Mouse (Mus musculus): ENCODE measurements around the gene Myh7. TPM values are rescaled to one million over a fixed set of nuclear protein-coding genes. Genes with fewer than 3 reads are reported as not detected.

Gene Myh7
- 0.63 and 0.85 TPM in 2 replicates for polyA plus RNA-seq (2012; rRNA removed)

GRCm38 (mm10) chr14:54994136-54994868 is at the start of gene Myh7:
Gene Myh7, minus strand, starts transcription at chr14:54994626.

GRCm38 (mm10) chr14:55014991-55015766 is 20.8 kb upstream of the Myh7 start, which contains the start of gene Ngdn:
Gene Ngdn, plus strand, starts transcription at chr14:55015454.

GRCm38 (mm10) chr14:54976633-54977032 is 17.8 kb downstream of the Myh7 start, which contains the start of gene Gm17428:
Gene Gm17428, plus strand, starts transcription at chr14:54976933.

GRCm38 (mm10) chr14:54966320-54966977 is 28.0 kb downstream of the Myh7 start, which contains the start of gene Myh6:
Gene Myh6, minus strand, starts transcription at chr14:54966927.

GRCm38 (mm10) chr14:54935904-54936830 is 58.3 kb downstream of the Myh7 start, which contains the start of gene Cmtm5:
Gene Cmtm5, plus strand, starts transcription at chr14:54936261.

GRCm38 (mm10) chr14:54932645-54933150 is 61.7 kb downstream of the Myh7 start, which contains the start of gene Il25:
Gene Il25, plus strand, starts transcription at chr14:54932695.

GRCm38 (mm10) chr14:54925349-54926342 is 68.8 kb downstream of the Myh7 start, which contains the start of gene Efs:
Gene Efs, minus strand, starts transcription at chr14:54926126.

Other genes with a start within 250 kb of the Myh7 start
- 70.9 and 104 TPM in 2 replicates for gene Slc7a8, start 212.7 kb downstream of the Myh7 start, polyA plus RNA-seq (2012; rRNA removed)
- 0.19 and 0.30 TPM in 2 replicates for gene Rnf212b, start 180.5 kb downstream of the Myh7 start, polyA plus RNA-seq (2012; rRNA removed)
- 6.3 and 8.0 TPM in 2 replicates for gene Homez, start 123.7 kb downstream of the Myh7 start, polyA plus RNA-seq (2012; rRNA removed)
- gene Ppp1r3e, start 117.1 kb downstream of the Myh7 start, polyA plus RNA-seq (2012; rRNA removed), result 34.3 and 54.4 TPM in 2 replicates
- 48.5 and 61.4 TPM in 2 replicates for gene Bcl2l2, start 111.2 kb downstream of the Myh7 start, polyA plus RNA-seq (2012; rRNA removed)
- gene Gm20521, start 111.2 kb downstream of the Myh7 start, polyA plus RNA-seq (2012; rRNA removed), result 14.1 and 17.9 TPM in 2 replicates
- gene Pabpn1, start 102.1 kb downstream of the Myh7 start, polyA plus RNA-seq (2012; rRNA removed), result 120 and 167 TPM in 2 replicates
- gene Slc22a17, start 81.5 kb downstream of the Myh7 start, polyA plus RNA-seq (2012; rRNA removed), result 262 and 375 TPM in 2 replicates
- 66.5 and 92.1 TPM in 2 replicates for gene Efs, start 68.5 kb downstream of the Myh7 start, polyA plus RNA-seq (2012; rRNA removed)
- 0.97 and 1.7 TPM in 2 replicates for gene Il25, start 61.9 kb downstream of the Myh7 start, polyA plus RNA-seq (2012; rRNA removed)
- gene Cmtm5, start 58.4 kb downstream of the Myh7 start, polyA plus RNA-seq (2012; rRNA removed), result 2.8 and 5.0 TPM in 2 replicates
- 0.36 and 0.39 TPM in 2 replicates for gene Myh6, start 27.7 kb downstream of the Myh7 start, polyA plus RNA-seq (2012; rRNA removed)
- gene Gm17428, start 17.7 kb downstream of the Myh7 start, polyA plus RNA-seq (2012; rRNA removed), result not detected in 2 replicates
- gene Ngdn, start 20.8 kb upstream of the Myh7 start, polyA plus RNA-seq (2012; rRNA removed), result 8.5 and 10.3 TPM in 2 replicates
- 1.3 and 1.5 TPM in 2 replicates for gene Zfhx2, start 97.7 kb upstream of the Myh7 start, polyA plus RNA-seq (2012; rRNA removed)
- gene Thtpa, start 100.2 kb upstream of the Myh7 start, polyA plus RNA-seq (2012; rRNA removed), result 5.6 and 7.9 TPM in 2 replicates
- gene Ap1g2, start 112.0 kb upstream of the Myh7 start, polyA plus RNA-seq (2012; rRNA removed), result 36.3 and 37.4 TPM in 2 replicates
- 14.2 and 24.0 TPM in 2 replicates for gene Jph4, start 122.3 kb upstream of the Myh7 start, polyA plus RNA-seq (2012; rRNA removed)
- 0.17 and 0.26 TPM in 2 replicates for gene Dhrs2, start 227.4 kb upstream of the Myh7 start, polyA plus RNA-seq (2012; rRNA removed)

All from ovary, adult 2 months (tissue).